Mouse (Mus musculus) hindbrain, embryonic 11.5 days (tissue): ENCODE data around the gene Enoph1. TPM values are rescaled to one million over a fixed set of nuclear protein-coding genes. Genes with fewer than 3 reads are reported as not detected.

Experiments used
- polyA plus RNA-seq: library from polyadenylated mRNA; unstranded; fragments of >200 nt; fragmentation: Nextera tagmentation; extraction: Ambion mirVana; gene quantifications from 2 replicates; pipeline ENCODE4 v1.2.1, GENCODE M21; 2014

Gene Enoph1
- polyA plus RNA-seq, 1 experiment from 2014 or later: 48.8 TPM

Other genes with a start within 250 kb of the Enoph1 start
- 0.24 and 0.60 TPM in 2 replicates for gene Vamp9, start 133.7 kb upstream of the Enoph1 start, polyA plus RNA-seq
- gene Hnrnpd, start 61.0 kb upstream of the Enoph1 start, polyA plus RNA-seq: 253 and 281 TPM in 2 replicates
- gene 4930524J08Rik, start 60.9 kb upstream of the Enoph1 start, polyA plus RNA-seq: 2.7 and 3.6 TPM in 2 replicates
- 268 and 286 TPM in 2 replicates for gene Hnrnpdl, start 321 bp upstream of the Enoph1 start, polyA plus RNA-seq
- 3.1 and 3.6 TPM in 2 replicates for gene Tmem150c, start 119.8 kb downstream of the Enoph1 start, polyA plus RNA-seq